Mouse (Mus musculus) MN1 (cell line): ENCODE measurements around the gene Rhebl1.
A peak's percentile ranks its signal among the peaks of the same experiment; 100 is the strongest.

Experiments
- DNase-seq: peaks from one replicate; pipeline ENCODE4 v3.0.0-alpha.2; 2016; ENCODE audit warnings: low spot score

Rhebl1 gene

DNA sequence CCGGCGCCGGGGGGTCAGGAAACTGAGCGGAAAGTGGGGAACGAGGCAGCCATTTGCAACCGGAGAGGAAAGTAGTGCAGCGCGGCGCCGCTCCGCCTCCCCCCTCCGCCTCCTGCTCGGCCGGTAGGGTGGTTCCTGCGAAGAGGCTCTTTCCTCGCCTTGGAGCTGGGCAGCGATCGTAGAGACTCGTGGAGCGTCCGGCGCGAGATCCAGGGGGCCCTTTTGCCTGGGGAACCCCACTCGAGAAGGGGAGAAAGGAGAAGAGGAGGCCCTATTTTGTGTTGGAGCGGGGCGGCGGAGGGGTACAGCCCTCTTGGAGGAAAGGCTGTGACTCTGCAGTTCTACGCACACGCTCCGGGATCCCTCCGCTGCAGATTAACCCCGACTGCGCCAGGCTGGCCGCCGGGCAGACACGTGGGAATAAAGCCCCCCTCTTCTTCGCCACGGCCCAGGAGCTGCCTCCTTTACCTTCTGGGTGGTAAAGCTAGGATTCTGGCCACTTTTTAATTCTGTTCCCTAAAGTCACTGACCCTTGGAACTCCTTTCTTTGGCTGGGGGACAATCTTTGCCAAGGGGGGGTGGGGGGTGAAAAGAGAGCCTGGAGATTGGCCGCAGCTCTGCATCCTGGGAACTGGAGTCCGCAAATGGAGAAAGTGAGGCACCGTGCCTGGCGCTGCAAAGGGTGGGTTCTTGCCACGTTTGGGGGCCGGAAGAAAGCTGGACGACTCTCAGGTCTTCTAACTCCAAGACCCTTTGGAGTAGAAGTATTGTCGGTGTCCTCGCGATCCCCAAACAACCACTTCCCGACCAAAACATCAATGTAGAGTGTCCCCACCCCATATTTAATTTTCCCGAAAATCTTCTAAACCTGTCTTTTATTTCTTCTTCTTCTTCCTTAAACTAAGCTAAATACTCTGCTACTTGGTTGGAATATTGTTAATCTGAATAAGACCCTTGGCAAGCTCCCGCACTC lies 22.1 kb downstream of the Rhebl1 start:
- DNase-seq, result peak; percentile 98

DNA sequence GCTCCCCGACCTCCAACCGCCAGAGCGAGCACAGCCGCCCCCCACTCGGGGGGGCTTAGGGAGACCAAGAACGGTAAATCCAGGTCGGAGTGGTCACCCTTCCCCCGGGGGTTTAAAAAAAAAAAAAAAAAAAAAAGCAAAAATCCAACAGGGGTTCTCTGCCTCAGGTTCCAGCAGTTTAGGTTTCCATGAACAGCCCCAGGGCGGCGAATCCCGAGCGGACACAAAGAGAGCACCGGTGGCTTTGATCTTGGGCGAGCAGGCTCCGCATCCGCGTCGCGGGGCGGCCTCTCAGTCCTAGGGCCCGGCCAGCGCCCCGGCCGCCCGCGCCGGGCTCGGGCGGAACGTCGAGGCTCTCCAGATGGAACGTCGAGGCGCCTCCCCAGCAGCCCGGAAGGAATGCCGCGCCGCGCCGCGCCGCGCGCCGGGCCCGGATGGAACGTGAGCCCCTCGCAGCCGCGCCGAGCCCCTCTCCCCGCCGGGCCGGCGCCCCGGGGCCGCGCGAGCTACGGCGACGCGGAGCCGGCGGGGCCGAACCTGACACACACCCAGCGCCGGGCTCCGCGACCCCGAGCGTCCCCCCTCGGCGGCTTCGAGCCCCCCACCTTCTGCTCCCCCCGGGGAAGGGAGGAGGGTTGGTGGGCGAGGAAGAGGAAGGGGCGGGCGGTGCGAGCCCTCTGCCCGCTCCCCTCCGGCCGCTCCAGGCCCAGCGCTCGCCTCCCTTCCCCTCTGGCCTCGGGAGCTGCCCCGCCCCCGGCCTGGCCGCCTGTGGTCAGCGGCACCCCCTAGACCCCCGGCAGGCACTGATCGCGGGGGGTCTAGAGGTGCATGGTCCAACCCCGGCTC lies 23.0 kb downstream of the Rhebl1 start, which contains the start of gene Kmt2d:
Gene Kmt2d, minus strand, starts transcription at position 135 of the 846 bp plus-strand sequence.
- DNase-seq, result peak; percentile 77

DNA sequence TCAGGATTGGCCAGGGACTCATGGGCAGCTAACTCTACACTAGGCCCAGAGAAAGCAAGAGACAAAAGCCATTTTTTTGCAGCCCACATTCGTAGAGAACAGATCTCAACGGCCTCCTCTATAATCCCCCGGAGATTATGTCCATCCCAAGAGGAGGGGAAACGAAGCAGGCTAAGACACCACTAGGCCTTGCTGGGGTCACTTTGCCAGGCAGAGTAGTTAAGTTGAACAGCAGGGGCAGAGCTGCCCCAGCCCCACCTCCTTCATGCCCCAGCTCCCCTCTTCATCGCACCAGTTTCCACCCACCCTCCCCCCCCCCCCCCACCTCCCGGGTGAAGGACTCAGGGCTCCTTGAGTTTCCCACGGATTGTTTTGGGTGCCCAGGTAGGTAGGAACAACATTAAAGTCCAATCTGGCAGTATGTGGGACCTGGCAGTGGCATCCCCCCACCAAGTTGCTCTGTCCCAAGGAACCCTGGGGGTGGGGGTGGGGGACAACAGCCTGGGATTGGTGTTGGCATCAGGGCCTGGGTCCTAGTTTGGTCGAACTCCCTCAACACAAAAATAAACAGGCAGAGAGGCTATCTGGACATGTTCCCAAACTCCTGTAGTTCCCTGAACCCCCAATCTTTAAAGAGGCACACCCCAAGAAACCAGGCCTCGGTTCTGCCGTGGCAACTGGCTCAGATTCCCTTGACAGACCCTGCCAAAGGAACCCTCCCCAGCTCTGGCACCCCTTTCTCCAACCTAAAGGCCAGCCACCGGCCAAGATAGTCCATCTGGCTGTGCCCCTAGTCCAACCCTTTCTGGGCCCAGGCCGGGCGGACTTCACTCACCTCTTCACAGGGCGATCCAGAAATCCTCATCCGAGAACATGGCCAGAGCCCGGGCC lies 23.9 kb downstream of the Rhebl1 start:
- peak; percentile 63 for DNase-seq

DNA sequence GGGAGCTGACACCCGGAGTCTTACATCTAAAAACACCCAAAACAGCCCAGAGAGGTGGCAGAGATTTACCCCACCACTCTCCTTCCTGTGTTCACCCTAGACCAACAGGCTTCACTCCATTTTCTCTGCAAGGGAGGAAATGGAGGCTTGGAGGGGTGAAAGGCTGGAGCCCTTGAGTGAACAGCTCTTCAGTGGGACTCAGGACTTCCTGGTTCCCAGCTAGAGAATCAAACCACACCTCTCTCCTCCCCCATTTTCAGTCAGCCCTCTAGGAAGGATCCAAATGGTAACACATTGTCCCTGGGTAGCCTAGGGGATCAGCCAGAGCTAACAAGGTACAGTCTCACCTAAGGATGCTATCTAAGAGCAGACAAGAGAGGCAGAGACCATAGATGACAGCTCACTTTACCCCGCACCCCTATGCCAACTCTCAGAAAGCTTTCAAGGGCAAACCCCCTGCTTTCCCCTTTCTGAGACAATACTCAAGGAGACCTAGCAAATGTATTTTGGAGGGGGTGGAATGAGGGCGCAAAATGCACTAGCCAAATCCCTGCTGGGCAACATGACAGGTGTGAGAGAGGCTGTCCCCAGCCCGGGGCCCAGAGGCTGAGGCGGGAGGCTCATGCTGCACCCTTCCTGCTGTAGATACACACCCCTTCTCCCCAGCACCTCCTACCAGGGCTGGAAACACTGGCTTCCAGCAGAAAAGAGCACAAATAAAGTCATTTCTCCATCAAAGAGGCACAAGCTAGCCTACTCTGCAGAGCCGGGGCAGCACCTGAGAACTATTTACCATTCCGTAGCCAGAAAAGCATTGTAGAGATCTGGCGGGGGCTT lies 24.8 kb downstream of the Rhebl1 start:
- DNase-seq, result no peak

DNA sequence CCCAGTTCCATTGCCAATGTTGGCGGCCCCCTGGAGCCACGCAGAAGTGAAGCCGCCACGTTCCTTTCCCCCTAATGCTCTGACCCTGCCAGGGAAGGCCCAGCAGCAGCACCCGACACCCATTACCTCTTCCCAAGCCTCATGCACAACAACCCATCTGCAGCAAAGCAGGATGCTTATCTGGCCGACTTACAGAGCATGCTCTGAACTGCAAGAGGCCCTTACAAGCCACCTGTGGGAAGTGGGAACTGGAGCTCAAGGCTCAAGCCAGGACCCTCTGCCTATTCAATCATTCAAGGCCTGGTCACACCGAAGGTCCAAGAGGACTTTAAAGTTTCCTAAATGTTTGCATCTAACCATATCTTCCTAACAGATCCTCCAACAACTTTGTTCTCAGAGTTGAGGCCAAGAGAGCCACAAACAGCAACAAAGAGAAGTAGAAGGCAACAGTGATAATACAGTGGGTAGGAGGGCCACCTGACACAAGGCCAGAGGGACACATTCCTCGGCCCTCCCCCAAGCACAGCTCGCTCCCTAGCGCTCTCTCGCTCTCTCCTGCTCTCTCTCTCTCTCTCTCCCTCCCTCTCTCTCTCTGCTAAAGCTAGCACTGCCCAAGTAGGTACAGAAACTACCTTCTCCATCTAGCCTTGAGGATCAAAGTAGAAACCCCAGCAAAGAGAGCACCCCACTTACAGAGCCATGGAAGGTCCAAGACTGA lies 25.8 kb downstream of the Rhebl1 start:
- no peak for DNase-seq

DNA sequence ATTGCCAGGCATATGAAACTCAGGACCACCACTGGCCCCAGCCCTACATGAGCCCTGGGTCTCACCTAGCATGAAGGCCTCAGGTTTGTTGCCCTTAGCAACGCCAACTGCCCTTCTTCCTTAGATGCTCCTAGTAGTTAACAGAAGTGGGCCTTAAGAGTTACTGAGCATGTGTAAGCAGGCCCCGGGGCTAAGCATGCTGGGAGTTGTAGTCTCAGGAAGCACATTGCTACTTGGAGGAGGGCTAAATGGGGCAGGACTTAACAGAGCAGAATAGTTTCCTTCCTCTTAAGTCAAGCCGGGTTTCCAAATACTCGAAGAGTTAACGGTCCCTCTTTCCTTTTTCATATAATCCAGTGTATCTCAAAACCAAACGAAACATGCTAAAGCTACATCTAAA lies 27.0 kb downstream of the Rhebl1 start:
- no peak for DNase-seq

DNA sequence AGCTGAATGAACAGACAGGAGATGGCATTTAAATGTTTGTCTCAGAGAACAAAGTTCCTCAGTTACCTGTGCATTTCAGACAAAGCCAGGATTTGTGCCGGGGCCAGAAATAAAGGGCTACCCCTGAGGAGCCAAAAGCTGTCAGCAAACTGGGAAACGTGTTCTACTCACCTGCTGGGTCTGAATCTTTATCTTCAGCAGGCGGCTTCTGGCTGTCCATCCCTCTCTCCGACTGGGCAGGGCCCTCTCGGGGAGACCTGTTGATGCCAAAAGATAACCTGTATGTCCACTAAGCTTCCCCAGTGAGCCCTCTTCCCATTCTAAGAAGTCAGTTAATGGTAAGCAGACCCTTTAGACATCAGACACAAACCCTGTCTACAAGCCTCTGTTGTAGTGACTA lies 27.8 kb downstream of the Rhebl1 start:
- no peak for DNase-seq

DNA sequence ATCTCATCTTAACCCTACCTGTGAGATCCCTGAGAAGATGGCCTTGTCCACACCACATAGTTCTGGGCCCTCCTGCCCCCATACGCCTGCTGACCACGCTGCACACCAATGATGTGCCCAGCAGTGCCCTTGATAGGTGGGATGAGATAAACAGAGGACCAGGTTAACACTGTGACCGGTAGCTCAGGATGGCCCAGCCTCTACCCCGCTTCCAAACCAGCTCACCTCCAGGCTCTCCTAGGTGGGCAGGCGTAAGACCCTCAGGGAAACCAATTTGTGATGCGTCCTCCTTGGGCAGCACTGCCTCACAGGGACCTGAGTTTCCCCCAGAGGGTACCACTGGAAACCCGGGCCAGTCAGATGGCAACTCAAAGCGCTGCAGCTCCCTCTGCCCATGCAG lies 28.6 kb downstream of the Rhebl1 start:
- DNase-seq, result no peak

DNA sequence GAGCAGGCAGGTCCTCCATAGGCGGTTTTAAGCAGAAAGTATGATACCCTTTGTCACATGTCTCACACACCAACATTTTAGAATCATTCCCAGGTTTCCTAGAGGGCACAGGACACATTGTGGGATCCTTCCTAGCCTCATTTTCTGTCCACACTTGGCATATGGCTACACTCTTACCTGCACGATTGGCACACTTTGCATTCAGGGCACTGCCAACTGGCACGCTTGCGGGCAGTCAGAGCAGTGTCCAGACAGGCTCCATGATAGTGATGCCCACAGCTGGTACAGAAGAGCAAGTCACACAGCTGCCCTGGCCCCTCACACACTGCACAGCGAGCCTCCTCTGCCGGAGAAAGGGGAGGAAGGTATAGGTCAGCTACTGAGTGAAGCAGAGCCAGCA lies 29.4 kb downstream of the Rhebl1 start:
- DNase-seq, result no peak

DNA sequence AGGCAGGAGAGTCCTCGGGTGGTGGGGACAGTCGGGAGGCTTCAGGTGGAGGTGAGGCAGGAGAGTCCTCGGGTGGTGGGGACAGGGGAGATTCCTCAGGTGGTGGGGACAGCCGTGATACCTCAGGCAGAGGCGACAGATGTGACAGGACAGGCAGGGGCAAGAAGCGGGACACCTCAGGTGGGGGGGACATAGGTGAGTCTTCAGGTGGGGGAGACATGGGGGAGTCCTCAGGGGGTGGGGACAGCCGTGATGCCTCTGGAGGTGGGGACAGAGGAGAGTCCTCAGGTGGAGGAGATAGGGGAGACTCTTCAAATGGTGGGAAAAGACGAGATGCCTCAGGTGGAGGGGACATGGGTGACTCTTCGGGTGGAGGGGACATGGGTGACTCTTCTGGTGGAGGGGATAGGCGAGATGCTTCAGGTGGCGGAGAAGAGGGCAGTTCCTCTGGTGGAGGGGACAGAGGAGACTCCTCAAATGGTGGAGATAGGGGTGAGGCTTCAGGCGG lies 30.8 kb downstream of the Rhebl1 start:
- no peak for DNase-seq

DNA sequence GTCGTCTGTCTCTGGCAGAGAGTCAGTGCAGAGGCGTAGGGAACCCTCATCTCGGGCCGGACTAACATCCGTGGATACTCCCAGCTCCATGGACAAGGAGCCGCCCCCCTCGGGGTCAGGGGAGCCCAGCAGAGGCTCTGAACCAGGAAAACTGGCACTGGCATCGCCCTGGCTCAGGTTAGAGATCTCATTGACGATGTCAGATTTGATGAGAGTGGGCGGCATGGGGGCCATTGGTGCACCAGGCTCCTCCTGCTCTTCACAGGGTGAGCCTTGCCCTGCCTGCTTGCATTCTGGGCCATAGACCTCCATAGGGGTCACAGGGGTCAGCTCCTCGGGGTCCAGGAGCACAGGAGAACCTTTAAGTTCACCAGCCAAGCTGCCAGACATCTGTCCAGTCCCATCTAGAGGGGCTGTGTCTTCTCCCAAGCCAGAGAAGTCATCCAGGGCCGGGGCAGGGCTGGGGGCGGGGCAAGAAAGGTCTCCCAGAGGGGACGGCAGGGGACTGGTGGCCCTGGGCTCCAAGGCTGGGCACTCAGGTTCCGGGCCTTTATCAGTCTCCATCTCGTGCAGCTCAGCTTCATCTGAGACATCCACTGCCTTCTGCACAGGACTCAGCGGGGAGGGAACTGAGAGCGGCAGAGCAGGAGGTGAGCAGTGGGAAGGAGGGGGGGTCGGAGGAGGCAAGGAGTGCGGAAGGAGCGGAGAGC lies 32.5 kb downstream of the Rhebl1 start:
- peak; percentile 46 for DNase-seq

DNA sequence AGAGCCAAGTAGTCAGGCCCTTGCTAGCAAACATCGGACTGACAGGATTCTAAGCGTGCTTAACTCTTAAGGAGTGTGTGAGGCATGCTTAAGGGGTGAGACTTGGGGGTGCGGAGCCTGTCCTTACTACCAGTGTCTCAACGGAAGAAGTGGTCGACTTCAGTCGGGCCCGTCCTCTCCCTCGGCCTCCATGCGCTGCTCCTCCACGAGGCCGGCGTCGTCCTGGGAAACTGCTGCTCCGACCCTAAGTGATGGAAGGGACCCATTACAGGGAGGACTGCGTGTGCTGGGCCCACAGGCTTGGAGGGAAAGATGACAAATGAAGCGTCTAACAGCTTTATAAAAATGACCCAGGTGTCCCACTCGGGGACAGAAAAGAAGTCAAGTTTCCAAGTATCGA lies 33.4 kb downstream of the Rhebl1 start:
- no peak for DNase-seq

DNA sequence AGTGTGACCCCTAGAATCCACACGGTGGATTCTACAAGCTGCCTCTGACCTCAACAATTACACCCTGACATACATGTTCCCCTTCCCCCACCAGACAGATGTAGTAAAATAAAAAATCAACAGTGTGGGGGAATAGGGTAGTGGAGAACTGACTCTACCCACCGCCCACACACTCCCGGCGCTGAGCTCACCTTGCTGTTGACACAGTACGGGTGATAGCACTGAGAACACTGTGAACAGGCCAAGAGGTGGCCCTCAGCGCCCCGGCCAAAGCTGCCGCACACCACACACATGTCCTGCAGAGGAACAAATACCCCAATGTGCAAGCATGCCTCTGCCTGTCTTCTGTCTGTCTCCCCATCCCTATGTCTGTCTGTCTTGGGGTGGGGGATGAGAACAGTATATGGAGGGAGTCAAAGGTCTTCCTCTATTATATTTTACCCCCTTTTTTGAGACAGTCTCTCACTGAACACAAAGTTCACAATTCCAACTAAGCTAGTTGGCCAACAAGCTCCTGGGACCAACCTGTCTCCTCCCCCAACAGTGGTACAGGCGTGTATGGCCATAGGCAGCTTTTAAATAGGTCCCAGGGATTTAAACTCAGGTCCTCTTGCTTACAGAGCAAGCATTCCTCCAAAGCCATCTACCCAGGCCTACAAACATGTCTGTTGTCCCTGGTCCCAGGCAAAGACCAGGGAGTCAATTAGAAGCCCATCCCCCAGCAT lies 34.9 kb downstream of the Rhebl1 start:
- DNase-seq, result no peak

DNA sequence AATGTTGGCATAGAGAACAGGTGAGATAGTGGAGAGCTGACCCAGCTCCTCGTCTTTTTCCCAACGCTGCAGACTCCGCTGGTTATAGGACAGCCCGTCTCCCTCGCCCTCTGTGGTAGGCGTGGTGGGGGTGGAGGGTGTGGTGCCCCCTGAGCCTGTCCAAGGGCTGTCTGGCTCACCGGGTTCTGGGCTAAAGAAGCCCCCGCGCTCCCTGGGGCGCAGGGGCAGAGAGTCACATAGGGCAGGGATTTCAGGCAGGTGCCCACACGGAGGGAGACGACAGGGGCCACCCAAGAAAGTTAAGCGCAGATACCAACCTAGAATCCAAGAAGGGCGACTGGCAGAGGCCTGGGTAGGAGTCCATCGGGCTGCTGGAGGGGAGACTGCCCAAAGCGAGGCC lies 40.1 kb downstream of the Rhebl1 start:
- no peak for DNase-seq

DNA sequence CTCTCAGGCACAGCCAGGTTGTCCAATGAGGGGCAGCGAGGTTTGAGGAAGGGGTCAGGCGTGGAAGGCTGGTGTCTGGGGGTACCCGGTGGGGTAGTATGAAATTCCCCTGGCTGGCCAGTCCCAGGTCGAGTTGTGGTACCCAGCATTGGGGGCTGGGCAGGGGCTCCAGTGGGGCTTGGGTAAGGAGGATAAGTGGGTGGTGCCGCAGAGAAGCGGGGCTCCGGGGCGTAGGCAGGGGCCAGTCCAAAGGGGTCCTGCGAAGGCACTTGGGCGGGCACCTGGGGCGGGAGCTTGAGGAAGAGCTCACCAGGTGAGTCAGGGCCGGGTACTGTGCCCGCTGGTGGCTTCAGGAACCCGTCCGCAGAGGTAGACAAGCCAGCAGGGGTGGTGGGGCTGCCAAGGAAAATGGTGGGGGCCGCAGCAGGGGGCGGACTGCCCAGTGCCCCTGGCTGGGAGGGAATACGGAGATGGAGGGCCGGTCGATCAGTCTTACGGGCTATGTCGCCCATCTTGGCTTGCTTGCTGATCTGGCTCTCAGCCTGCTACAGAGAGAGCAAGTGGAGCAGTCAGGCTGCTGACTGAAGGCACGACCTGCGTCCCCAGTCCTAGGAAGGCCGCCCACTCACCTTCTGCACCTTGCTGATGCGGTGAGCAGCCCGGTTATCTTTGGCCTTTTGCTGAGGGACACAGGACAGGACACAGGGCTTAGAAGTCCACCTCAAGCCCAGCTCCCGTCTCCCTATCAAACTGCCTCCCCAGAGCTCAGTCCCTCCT lies 41.0 kb downstream of the Rhebl1 start:
- no peak for DNase-seq

DNA sequence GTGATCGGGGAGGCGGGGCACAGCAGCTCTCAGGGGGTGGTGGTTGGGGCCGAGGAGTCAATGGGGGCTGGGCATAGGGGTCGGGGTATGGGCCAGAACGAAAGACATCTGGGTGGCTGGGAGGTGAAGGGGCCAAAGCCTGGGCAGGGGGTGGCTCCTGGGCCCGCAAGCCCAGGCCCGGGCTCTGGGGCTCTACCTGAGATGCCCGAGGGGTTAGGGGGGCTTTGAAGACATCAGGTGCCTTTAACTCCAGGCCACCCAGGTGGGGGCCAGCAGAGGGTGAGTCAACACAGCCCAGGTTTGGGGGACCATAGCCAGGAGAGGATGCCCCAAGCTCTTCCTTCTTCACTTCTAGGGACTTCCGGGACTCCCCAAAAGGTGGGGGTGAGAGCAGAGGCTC lies 41.6 kb downstream of the Rhebl1 start:
- DNase-seq, result no peak

DNA sequence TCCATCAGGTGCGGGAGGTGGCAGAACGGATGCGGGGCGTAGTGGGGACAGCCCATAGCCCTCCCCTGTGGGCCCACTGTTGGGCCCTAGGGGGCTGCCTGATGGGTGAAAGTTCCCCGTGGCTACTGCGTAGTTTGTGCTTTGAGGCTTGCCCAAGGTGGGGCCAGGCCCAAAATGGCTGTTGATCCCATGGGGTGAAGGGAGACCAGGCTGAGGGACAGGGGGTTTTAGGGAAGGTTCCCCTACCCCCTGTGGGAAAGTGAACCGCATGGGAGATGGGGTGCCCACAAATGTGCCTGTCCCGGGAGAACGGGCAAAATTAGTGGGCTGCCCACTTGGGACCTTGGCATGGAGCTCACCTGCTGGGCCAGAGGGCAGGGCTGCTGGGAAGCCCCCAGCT lies 42.3 kb downstream of the Rhebl1 start:
- DNase-seq, result no peak

DNA sequence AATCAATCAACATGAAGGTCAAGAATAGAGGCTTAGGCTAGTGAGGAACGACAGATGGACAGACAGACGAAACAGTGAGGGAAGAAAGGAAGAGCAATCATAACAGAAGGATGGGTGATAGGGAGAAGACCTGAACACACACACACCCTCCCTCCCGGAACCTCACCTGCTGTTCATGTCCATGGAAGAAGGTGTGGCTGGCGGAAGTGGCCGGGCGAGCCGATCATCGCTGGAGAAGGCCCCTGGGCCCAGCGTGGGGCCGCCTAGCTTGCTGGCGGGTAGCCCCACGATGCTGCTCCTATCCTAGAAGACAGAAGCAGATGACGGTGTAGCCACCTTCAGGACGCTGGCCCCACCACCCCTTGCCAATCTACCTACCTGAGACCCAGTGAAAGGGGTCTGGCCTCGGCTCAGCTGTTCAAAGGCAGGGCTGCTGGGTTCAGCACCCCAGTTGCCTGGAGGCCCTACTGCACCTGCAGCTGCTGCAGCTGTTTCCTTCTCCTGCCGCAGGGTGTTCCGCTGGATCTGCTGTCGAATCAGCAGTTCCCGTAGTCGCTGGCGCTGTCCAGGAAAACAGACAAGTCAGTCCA lies 43.0 kb downstream of the Rhebl1 start:
- DNase-seq, result no peak
